Mouse (Mus musculus): ENCODE measurements around the gene Myom1. TPM values are rescaled to one million over a fixed set of nuclear protein-coding genes. Genes with fewer than 3 reads are reported as not detected.
A peak's percentile ranks its signal among the peaks of the same experiment; 100 is the strongest.

The Myom1 gene
- polyA plus RNA-seq, 1 experiment from 2014 or later, result 5.9 TPM

DNA sequence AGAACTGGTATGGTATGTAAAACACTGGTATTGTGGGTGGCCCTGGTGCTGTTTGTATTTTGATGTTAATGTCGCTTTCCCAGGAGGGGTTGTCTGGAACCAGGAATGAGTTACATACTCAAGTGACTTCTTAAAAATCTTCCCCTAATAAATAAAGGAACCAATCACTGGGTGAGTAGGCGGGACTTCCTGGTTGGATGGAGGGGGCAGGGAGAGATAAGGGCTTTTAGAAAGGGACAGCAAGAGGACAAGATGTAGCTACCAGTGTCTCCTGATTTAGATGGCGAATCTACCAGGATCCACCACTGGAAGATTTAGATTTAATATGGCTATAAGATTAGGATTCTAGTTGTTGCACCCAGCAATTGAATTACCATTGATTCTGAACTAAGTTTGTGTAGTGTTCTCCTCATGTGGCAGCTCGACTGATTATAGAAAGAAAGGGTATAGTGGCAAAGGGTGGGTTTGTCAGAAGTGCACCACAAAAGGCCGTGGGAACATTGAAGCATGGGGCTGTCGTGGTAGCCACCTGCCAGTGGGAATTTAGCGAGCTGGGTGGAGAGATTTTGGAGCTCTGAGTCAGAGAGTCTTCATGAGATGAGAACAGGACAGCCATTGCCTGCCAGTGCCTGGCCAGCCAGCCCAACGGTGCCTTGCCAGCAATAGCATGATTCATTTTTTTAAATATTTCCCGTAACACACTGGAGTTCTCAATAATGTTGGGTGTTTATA is 9.7 kb downstream of the Myom1 start:
- no peaks in the 10 kb centered on the region for H3K27me3 ChIP-seq (ENCODE audit: control insufficient read depth, insufficient read depth, low read length)
- no peaks in the 10 kb centered on the region for H3K4me1 ChIP-seq (ENCODE audit: control insufficient read depth, insufficient read depth, low read length)
- no peaks in the 10 kb centered on the region for H3K9me3 ChIP-seq (replicated peaks; ENCODE audit: control insufficient read depth, low read length)
- no peak overlapping the region for H3K4me3 ChIP-seq (ENCODE audit: low read depth, low read length)
- H3K4me2 ChIP-seq (ENCODE audit: low read depth, low read length), result no peak overlapping the region
- H3K9ac ChIP-seq (replicated peaks; ENCODE audit: low read length), result no peak overlapping the region
- no peak for DNase-seq (ENCODE audit: low spot score)
- no peaks in the 10 kb centered on the region for H3K36me3 ChIP-seq (replicated peaks; ENCODE audit: control insufficient read depth, insufficient read depth, low read depth, low read length)
- no peak for ATAC-seq (replicated peaks; ENCODE audit: insufficient number of reproducible peaks, low FRiP score, low TSS enrichment, low read depth)
- 91% methylated on average over 9 of the region's 9 CpGs for WGBS
- H3K27ac ChIP-seq (replicated peaks; ENCODE audit: low read depth, low read length), result no peak overlapping the region

DNA sequence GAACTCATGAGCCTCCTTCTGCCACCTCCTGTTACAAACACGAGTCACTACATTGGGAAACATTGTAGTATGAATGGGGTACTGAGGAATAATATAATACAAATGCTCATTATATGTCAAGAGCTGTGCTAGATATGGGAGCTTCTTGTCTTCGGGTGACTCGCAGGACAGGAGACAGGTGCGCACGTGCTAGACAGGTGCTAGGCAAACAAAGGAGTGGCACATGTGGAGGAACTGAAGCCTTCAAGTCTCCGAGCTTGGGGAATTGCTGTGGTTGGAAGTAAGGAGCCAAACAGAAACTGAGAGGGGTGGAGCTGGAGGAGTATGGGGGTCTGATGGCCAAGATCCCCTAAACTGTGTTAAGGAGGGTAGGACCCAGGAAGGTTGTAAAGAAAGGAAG is 10.7 kb downstream of the Myom1 start:
- ATAC-seq (replicated peaks; ENCODE audit: insufficient number of reproducible peaks, low FRiP score, low TSS enrichment, low read depth), result no peak

GRCm38 (mm10) chr17:71014911-71015310 is 12.5 kb downstream of the Myom1 start:
- 53% methylated on average over 5 of the region's 5 CpGs for WGBS
- DNase-seq (ENCODE audit: low spot score) (no peak), ATAC-seq (replicated peaks; ENCODE audit: insufficient number of reproducible peaks, low FRiP score, low TSS enrichment, low read depth) (no peak)
- no peak overlapping the region for H3K27ac ChIP-seq (replicated peaks; ENCODE audit: low read depth, low read length)
- no peak overlapping the region for H3K4me2 ChIP-seq (ENCODE audit: low read depth, low read length)
- H3K9ac ChIP-seq (replicated peaks; ENCODE audit: low read length), result no peak overlapping the region
- no peaks in the 10 kb centered on the region for H3K36me3 ChIP-seq (replicated peaks; ENCODE audit: control insufficient read depth, insufficient read depth, low read depth, low read length)
- no peaks in the 10 kb centered on the region for H3K9me3 ChIP-seq (replicated peaks; ENCODE audit: control insufficient read depth, low read length)
- H3K4me3 ChIP-seq (ENCODE audit: low read depth, low read length), result no peak overlapping the region
- no peaks in the 10 kb centered on the region for H3K4me1 ChIP-seq (ENCODE audit: control insufficient read depth, insufficient read depth, low read length)
- H3K27me3 ChIP-seq (ENCODE audit: control insufficient read depth, insufficient read depth, low read length), result no peaks in the 10 kb centered on the region

More for the DNA sequence above, 10.7 kb downstream of the Myom1 start:
- no peak for DNase-seq (ENCODE audit: low spot score)
- H3K9me3 ChIP-seq (replicated peaks; ENCODE audit: control insufficient read depth, low read length), result no peaks in the 10 kb centered on the region
- no peaks in the 10 kb centered on the region for H3K36me3 ChIP-seq (replicated peaks; ENCODE audit: control insufficient read depth, insufficient read depth, low read depth, low read length)
- H3K27ac ChIP-seq (replicated peaks; ENCODE audit: low read depth, low read length), result no peak overlapping the region
- no peak overlapping the region for H3K4me2 ChIP-seq (ENCODE audit: low read depth, low read length)
- no peaks in the 10 kb centered on the region for H3K27me3 ChIP-seq (ENCODE audit: control insufficient read depth, insufficient read depth, low read length)
- no peaks in the 10 kb centered on the region for H3K4me1 ChIP-seq (ENCODE audit: control insufficient read depth, insufficient read depth, low read length)
- 93% methylated on average over 6 of the region's 6 CpGs for WGBS
- H3K9ac ChIP-seq (replicated peaks; ENCODE audit: low read length), result no peak overlapping the region
- H3K4me3 ChIP-seq (ENCODE audit: low read depth, low read length), result no peak overlapping the region

DNA sequence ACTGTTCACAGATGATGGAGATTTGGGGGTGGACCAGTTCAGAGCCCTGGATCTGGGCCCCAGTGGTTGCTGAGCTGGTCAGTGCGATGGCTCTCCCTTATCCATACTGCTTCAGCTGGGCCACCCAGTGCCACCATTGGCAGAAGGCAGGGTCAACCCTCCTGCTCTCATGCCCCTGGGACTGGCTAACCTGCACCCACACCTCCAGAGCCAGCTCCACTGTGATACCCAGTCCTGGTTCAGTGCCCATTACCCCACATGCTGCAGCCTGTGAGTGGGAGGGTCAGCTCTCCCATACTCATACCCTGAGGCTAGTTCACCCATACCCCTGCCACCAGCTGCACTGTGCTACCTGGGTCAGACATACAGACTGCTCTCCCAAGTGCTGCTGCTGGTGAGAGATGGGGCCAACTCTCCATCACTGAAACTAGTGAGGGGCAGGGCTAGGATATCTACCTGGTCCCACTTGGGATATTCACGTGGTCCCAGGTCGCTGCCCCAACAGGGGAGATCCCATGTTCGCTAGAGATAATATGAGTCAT is 15.1 kb downstream of the Myom1 start:
- no peak overlapping the region for H3K4me2 ChIP-seq (ENCODE audit: low read depth, low read length)
- no peak overlapping the region for H3K9ac ChIP-seq (replicated peaks; ENCODE audit: low read length)
- H3K36me3 ChIP-seq (replicated peaks; ENCODE audit: control insufficient read depth, insufficient read depth, low read depth, low read length), result no peaks in the 10 kb centered on the region
- no peaks in the 10 kb centered on the region for H3K4me1 ChIP-seq (ENCODE audit: control insufficient read depth, insufficient read depth, low read length)
- ATAC-seq (replicated peaks; ENCODE audit: insufficient number of reproducible peaks, low FRiP score, low TSS enrichment, low read depth) (peak; percentile 59; the same call in 1 of the 2 replicates), DNase-seq (ENCODE audit: low spot score) (no peak)
- H3K27me3 ChIP-seq (ENCODE audit: control insufficient read depth, insufficient read depth, low read length), result no peaks in the 10 kb centered on the region
- no peaks in the 10 kb centered on the region for H3K9me3 ChIP-seq (replicated peaks; ENCODE audit: control insufficient read depth, low read length)
- H3K27ac ChIP-seq (replicated peaks; ENCODE audit: low read depth, low read length), result no peak overlapping the region
- WGBS, result 99% methylated on average over 4 of the region's 4 CpGs
- no peak overlapping the region for H3K4me3 ChIP-seq (ENCODE audit: low read depth, low read length)

DNA sequence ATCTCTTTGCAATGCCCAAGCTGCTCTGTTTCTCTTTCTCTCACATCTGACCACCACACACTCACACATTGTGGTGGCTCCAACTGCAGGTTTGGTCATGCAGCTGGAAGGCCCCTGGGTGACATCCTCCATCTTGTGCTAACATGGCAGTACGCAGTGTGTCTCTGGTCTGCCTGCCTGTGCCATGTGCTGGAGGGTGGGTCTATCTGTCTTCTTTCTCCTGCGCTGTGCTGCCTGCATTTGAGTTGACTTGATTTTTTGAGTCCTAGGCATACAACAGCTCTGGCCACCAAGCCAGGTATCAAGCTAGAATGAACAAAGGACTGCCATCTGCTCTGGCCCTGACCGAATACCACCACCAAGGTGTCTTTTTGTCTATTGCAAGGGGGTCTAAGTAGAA is 15.7 kb downstream of the Myom1 start:
- H3K4me2 ChIP-seq (ENCODE audit: low read depth, low read length), result no peak overlapping the region
- no peaks in the 10 kb centered on the region for H3K36me3 ChIP-seq (replicated peaks; ENCODE audit: control insufficient read depth, insufficient read depth, low read depth, low read length)
- no peak overlapping the region for H3K4me3 ChIP-seq (ENCODE audit: low read depth, low read length)
- no peaks in the 10 kb centered on the region for H3K4me1 ChIP-seq (ENCODE audit: control insufficient read depth, insufficient read depth, low read length)
- H3K27ac ChIP-seq (replicated peaks; ENCODE audit: low read depth, low read length), result no peak overlapping the region
- no peak overlapping the region for H3K9ac ChIP-seq (replicated peaks; ENCODE audit: low read length)
- no peaks in the 10 kb centered on the region for H3K9me3 ChIP-seq (replicated peaks; ENCODE audit: control insufficient read depth, low read length)
- no peaks in the 10 kb centered on the region for H3K27me3 ChIP-seq (ENCODE audit: control insufficient read depth, insufficient read depth, low read length)
- no peak for ATAC-seq (replicated peaks; ENCODE audit: insufficient number of reproducible peaks, low FRiP score, low TSS enrichment, low read depth)
- no peak for DNase-seq (ENCODE audit: low spot score)
- WGBS, result 99% methylated on average over 3 of the region's 3 CpGs

DNA sequence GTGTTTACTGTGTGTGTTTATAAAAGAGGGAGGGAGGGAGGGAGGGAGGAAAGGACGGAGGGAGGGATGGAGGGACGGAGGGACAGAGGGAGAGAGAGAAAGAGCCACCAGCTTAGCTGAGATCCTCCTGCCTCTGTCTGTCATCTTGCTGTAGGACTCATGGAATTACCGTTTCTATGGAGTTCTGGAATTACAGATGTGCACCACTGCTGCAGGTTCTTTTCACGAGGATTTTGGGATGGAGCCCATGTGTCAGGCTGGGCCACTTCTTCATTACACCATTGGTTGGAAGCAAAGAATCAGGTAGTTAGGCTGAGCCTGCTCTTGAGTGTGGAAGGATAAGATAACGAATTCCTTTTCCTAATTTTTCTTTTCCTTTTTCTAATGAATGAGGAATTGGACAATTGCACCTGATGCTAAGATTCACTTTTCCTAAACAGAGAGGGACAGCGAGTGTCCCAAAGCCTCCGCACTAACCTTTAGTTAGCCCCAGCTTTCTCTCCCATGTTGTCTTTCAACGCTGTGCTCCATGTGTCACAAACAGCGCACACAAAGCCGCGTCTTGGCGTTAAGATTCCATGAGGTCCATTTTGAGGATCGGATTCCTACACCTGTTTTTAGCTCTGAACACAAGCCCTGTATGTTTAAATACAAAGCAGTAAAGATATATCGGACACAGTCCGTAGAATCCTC is 16.3 kb downstream of the Myom1 start:
- H3K9me3 ChIP-seq (replicated peaks; ENCODE audit: control insufficient read depth, low read length), result no peaks in the 10 kb centered on the region
- DNase-seq (ENCODE audit: low spot score) (no peak), ATAC-seq (replicated peaks; ENCODE audit: insufficient number of reproducible peaks, low FRiP score, low TSS enrichment, low read depth) (no peak)
- H3K36me3 ChIP-seq (replicated peaks; ENCODE audit: control insufficient read depth, insufficient read depth, low read depth, low read length), result no peaks in the 10 kb centered on the region
- H3K4me3 ChIP-seq (ENCODE audit: low read depth, low read length), result no peak overlapping the region
- 83% methylated on average over 15 of the region's 15 CpGs for WGBS
- H3K27me3 ChIP-seq (ENCODE audit: control insufficient read depth, insufficient read depth, low read length), result no peaks in the 10 kb centered on the region
- H3K9ac ChIP-seq (replicated peaks; ENCODE audit: low read length), result no peak overlapping the region
- no peak overlapping the region for H3K4me2 ChIP-seq (ENCODE audit: low read depth, low read length)
- no peak overlapping the region for H3K27ac ChIP-seq (replicated peaks; ENCODE audit: low read depth, low read length)
- no peaks in the 10 kb centered on the region for H3K4me1 ChIP-seq (ENCODE audit: control insufficient read depth, insufficient read depth, low read length)

DNA sequence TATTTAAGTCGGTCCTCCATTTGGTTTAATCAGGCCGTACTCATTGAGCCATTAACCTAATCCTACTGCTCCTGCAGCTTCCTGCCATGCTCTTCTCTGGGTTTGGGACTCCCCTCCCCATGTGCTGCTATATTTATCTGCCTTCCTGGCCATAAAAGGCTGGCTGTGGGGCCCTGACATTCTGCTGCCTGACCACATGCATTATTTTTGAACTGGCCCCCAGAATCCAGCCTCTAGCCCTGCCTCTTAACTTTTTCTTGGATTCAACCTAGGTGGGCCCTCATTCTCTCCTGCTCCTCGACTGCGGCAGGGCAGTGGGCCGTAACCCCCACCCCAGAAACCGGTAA is 16.8 kb downstream of the Myom1 start:
- DNase-seq (ENCODE audit: low spot score) (no peak), ATAC-seq (replicated peaks; ENCODE audit: insufficient number of reproducible peaks, low FRiP score, low TSS enrichment, low read depth) (no peak)
- no peaks in the 10 kb centered on the region for H3K4me1 ChIP-seq (ENCODE audit: control insufficient read depth, insufficient read depth, low read length)
- no peak overlapping the region for H3K9ac ChIP-seq (replicated peaks; ENCODE audit: low read length)
- H3K27ac ChIP-seq (replicated peaks; ENCODE audit: low read depth, low read length), result no peak overlapping the region
- no peak overlapping the region for H3K4me3 ChIP-seq (ENCODE audit: low read depth, low read length)
- no peaks in the 10 kb centered on the region for H3K9me3 ChIP-seq (replicated peaks; ENCODE audit: control insufficient read depth, low read length)
- 43% methylated on average over 6 of the region's 6 CpGs for WGBS
- H3K4me2 ChIP-seq (ENCODE audit: low read depth, low read length), result no peak overlapping the region
- H3K36me3 ChIP-seq (replicated peaks; ENCODE audit: control insufficient read depth, insufficient read depth, low read depth, low read length), result no peaks in the 10 kb centered on the region
- no peaks in the 10 kb centered on the region for H3K27me3 ChIP-seq (ENCODE audit: control insufficient read depth, insufficient read depth, low read length)

DNA sequence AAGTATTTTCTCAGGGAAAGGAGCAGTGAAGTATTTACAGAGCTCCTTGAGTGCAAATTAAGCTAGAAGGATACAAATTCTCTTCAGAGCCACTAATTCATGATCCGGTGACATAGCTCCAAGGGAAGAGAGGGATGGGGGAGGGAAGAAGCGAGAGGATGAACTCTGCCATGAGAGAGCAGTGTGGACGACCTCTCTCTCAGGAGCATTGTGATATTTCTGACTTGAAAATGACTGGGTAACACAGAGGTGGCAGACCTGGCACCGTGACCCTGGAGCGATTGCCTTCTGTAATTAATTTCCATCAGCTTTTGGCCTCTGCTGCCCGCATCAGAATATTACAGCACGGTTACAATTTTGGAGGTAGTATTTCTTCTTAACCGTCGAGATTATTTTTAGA is 17.4 kb downstream of the Myom1 start:
- no peak for ATAC-seq (replicated peaks; ENCODE audit: insufficient number of reproducible peaks, low FRiP score, low TSS enrichment, low read depth)
- DNase-seq (ENCODE audit: low spot score), result no peak
- Histone ChIP-seq H3K36me3 (replicated peaks; ENCODE audit: control insufficient read depth, insufficient read depth, low read depth, low read length) (no peaks in the 10 kb centered on the region), H3K4me3 (ENCODE audit: low read depth, low read length) (no peak overlapping the region), H3K9ac (replicated peaks; ENCODE audit: low read length) (no peak overlapping the region), H3K9me3 (replicated peaks; ENCODE audit: control insufficient read depth, low read length) (no peaks in the 10 kb centered on the region), H3K27ac (replicated peaks; ENCODE audit: low read depth, low read length) (no peak overlapping the region), H3K4me2 (ENCODE audit: low read depth, low read length) (no peak overlapping the region), H3K27me3 (ENCODE audit: control insufficient read depth, insufficient read depth, low read length) (no peaks in the 10 kb centered on the region), H3K4me1 (ENCODE audit: control insufficient read depth, insufficient read depth, low read length) (no peaks in the 10 kb centered on the region)
- 53% methylated on average over 9 of the region's 9 CpGs for WGBS

All from embryonic facial prominence, embryonic 11.5 days (tissue).